Mouse (Mus musculus) forebrain, embryonic 15.5 days (tissue): ENCODE data around the gene Eif4e1b. TPM values are rescaled to one million over a fixed set of nuclear protein-coding genes. Genes with fewer than 3 reads are reported as not detected.

ENCODE experiments used
- ATAC-seq: fragments of 200-750 bp; cut with Nextera tagmentation; replicated peaks from 2 replicates; pipeline ENCODE4 v1.8.0; 2017; ENCODE audit warnings: mild to moderate bottlenecking, moderate TSS enrichment, moderate library complexity
- H3K27ac ChIP-seq: fragments of 300-500 bp; sonication (generic); replicated peaks from 2 replicates; pipeline ENCODE4 v1.5.1; 2015; ENCODE audit warnings: mild to moderate bottlenecking, inconsistent platforms
- H3K27me3 ChIP-seq: fragments of 300-500 bp; sonication (generic); 2 replicates; pipeline ENCODE4 v1.6.1; 2015; ENCODE audit warnings: inconsistent platforms
- H3K36me3 ChIP-seq: fragments of 300-500 bp; sonication (generic); 2 replicates; pipeline ENCODE4 v1.6.1; 2015; ENCODE audit warnings: mild to moderate bottlenecking, inconsistent platforms
- H3K4me1 ChIP-seq: fragments of 300-500 bp; sonication (generic); 2 replicates; pipeline ENCODE4 v1.6.1; 2015; ENCODE audit warnings: inconsistent platforms
- H3K4me2 ChIP-seq: fragments of 300-500 bp; sonication (generic); replicated peaks from 2 replicates; pipeline ENCODE4 v1.6.1; 2015; ENCODE audit warnings: mild to moderate bottlenecking, inconsistent platforms
- H3K4me3 ChIP-seq: fragments of 300-500 bp; sonication (generic); 2 replicates; pipeline ENCODE4 v1.5.1; 2015; ENCODE audit warnings: mild to moderate bottlenecking, inconsistent platforms
- H3K9ac ChIP-seq: fragments of 300-500 bp; sonication (generic); replicated peaks from 2 replicates; pipeline ENCODE4 v1.6.1; 2015; ENCODE audit warnings: mild to moderate bottlenecking, inconsistent platforms
- H3K9me3 ChIP-seq: fragments of 300-500 bp; sonication (generic); 2 replicates; pipeline ENCODE4 v1.6.1; 2016; ENCODE audit warnings: inconsistent platforms
- WGBS: fragments of 180-500 bp; shearing (Covaris S2); methylation state at CpG from one replicate; pipeline ENCODE4 v1.1.7; 2015; ENCODE audit warnings: mixed read lengths; 5-methylcytosine and 5-hydroxymethylcytosine counted together
- polyA plus RNA-seq: library from polyadenylated mRNA; unstranded; fragments of >200 nt; fragmentation: Nextera tagmentation; extraction: Ambion mirVana; gene quantifications from 2 replicates; pipeline ENCODE4 v1.2.1, GENCODE M21; 2015

The Eif4e1b gene
- polyA plus RNA-seq, 1 experiment from 2014 or later: not detected

DNA sequence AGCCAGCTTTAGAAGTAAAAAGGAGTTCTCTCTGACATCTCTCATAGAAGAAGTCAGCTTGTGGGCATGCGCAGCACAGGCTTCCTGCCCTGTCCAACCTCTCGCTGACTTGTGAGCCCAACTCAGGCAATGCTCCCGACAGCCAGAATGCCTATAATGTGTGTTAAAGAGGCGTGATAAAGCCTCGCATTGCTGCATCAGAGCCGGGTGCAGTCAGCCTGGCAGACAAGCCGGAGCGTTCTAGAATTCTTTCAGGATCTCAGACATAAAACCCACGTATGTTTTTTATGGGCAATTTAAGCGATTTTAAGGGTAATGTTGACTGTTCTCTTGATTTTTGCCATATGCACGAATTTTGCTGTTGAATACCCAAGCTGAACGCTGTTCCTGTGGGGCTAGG, 24.3 kb downstream of the Eif4e1b start:
- no peak for ATAC-seq
- 83% methylated on average over 12 of the region's 12 CpGs for WGBS

DNA sequence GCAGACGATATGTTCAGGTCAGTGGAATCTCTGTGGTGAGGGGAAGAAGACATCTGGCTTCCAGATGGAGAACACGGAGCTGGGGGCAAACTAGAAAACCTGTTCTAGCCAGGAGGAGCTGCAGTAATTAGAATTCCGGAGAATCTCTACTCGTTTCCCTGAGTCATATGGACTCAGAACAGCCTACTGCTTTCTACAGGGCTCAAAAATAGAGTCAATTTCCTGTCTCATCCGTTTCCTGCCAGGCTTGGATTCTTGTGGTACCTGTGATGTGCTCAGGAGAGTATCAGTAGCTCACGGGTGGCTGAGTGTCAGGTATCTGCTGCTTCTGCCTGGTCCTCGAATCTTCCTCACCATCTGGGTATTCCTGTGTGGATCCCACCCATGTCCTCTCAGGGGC, 27.7 kb downstream of the Eif4e1b start:
- ATAC-seq: no peak
- Histone ChIP-seq H3K4me1 (no peaks in the 10 kb centered on the region), H3K27me3 (no peaks in the 10 kb centered on the region), H3K9me3 (no peaks in the 10 kb centered on the region), H3K4me2 (no peak overlapping the region), H3K36me3 (no peaks in the 10 kb centered on the region), H3K4me3 (no peak overlapping the region), H3K9ac (no peak overlapping the region), H3K27ac (no peak overlapping the region)
- WGBS: 73% methylated on average over 7 of the region's 7 CpGs

More for the DNA sequence above, 24.3 kb downstream of the Eif4e1b start:
- no peaks in the 10 kb centered on the region for H3K27me3 ChIP-seq
- H3K27ac ChIP-seq: no peak overlapping the region
- H3K36me3 ChIP-seq: no peaks in the 10 kb centered on the region
- H3K4me3 ChIP-seq: no peak overlapping the region
- no peaks in the 10 kb centered on the region for H3K4me1 ChIP-seq
- H3K4me2 ChIP-seq: no peak overlapping the region
- no peaks in the 10 kb centered on the region for H3K9me3 ChIP-seq
- H3K9ac ChIP-seq: no peak overlapping the region

GRCm38 (mm10) chr13:54813381-54813780, 29.6 kb downstream of the Eif4e1b start:
- Histone ChIP-seq H3K36me3 (no peaks in the 10 kb centered on the region), H3K4me1 (peaks cover 6% of the 10 kb centered on the region), H3K27ac (no peak overlapping the region), H3K4me3 (no peak overlapping the region), H3K27me3 (no peaks in the 10 kb centered on the region), H3K9me3 (no peaks in the 10 kb centered on the region), H3K9ac (no peak overlapping the region), H3K4me2 (no peak overlapping the region)
- no peak for ATAC-seq
- 92% methylated on average over 9 of the region's 9 CpGs for WGBS

DNA sequence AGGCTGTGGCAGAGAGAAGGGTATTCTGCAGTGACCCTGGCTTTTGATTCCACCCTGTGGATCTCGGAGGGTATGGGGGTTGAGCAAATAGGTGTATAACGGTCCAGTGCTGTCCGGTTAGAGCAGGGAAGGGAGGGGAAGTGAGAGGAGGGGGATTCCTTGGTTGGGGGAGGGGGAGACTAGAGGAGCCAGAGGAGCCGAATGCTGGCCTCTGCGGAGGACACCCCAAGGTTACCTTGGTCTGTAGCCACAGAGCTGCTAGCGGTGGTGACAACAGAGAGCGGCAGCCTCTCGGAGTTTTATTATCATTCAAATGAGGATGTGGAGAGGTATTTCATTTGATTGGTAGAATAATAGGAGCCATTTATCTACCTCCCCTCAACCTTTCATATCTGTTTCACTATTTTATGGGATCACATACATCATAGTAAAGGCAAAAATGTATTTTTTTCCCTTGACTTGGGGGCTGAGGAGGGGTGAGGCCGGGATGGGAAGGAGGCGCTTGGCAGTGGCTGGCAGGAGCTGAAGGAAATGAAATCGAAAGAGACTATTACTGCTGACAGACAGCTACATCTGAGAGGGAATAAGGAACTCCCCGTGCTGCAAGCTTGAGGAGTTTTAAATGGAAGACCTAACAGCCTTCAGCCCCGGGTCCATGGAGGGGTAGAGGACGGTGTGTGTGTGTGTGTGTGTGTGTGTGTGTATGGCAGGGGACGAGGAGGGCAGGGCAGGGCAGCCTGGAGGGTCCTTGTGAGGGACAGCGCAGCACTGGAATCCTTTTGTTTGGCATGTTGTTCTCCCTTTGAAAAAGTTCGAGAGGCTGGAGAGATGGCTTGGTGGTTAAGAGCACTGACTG, 34.8 kb downstream of the Eif4e1b start:
- H3K27ac ChIP-seq: peak overlapping the region; percentile 70
- peaks cover 14% of the 10 kb centered on the region for H3K4me1 ChIP-seq

DNA sequence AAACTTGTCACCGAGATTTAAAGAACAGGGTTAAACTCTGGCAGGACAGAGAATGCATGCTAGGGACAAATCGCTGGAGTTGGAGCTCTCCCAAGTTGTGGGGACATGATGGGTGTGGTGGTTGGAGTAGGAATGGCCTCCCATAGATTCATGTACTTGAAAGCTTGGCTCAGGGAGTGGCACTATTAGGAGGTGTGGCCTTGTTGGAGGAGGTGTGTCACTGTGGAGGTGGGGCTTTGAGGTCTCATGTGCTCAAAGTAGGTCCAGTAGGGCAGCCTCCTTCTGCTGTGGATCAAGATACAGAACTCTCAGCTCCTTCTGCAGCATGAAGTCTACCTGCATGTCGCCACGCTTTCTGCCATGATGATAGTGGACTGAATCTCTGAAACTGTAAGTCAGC, 37.3 kb downstream of the Eif4e1b start:
- Histone ChIP-seq H3K9me3 (no peaks in the 10 kb centered on the region), H3K27ac (no peak overlapping the region), H3K4me1 (peaks cover 25% of the 10 kb centered on the region), H3K36me3 (no peaks in the 10 kb centered on the region), H3K27me3 (no peaks in the 10 kb centered on the region), H3K4me3 (no peak overlapping the region), H3K4me2 (no peak overlapping the region), H3K9ac (no peak overlapping the region)
- no peak for ATAC-seq
- WGBS: 94% methylated on average over 4 of the region's 4 CpGs

More for the DNA sequence above, 34.8 kb downstream of the Eif4e1b start:
- H3K27me3 ChIP-seq: no peaks in the 10 kb centered on the region
- WGBS: 14% methylated on average over 17 of the region's 17 CpGs
- no peak overlapping the region for H3K4me3 ChIP-seq
- H3K4me2 ChIP-seq: no peak overlapping the region; the same call in 1 of the 2 replicates
- ATAC-seq: peak; percentile 44; the same call in 1 of the 2 replicates
- H3K9ac ChIP-seq: no peak overlapping the region
- no peaks in the 10 kb centered on the region for H3K36me3 ChIP-seq
- no peaks in the 10 kb centered on the region for H3K9me3 ChIP-seq

DNA sequence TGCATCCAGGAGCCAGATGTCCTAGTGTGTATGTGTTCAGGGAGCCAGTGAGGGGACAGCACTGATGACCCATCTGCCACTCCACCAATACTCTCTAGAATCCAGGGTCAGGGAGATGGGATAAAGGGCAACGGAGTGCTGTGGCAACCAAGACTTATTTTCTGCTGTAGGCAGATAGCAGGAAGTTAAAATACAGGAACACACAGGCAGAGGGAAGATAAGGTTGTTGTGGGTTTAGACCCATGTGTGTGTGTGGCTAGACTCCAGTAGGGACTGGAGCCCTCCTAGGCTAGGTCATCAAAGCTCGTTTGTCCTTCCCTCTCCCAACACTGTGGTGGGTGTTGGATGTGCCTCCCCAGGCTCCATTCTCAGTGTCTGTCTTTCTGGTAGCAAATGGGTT, 38.1 kb downstream of the Eif4e1b start:
- no peaks in the 10 kb centered on the region for H3K27me3 ChIP-seq
- no peak overlapping the region for H3K4me3 ChIP-seq
- ATAC-seq: no peak
- H3K4me1 ChIP-seq: peaks cover 25% of the 10 kb centered on the region
- no peak overlapping the region for H3K9ac ChIP-seq
- no peak overlapping the region for H3K27ac ChIP-seq
- H3K36me3 ChIP-seq: no peaks in the 10 kb centered on the region
- no peaks in the 10 kb centered on the region for H3K9me3 ChIP-seq
- no peak overlapping the region for H3K4me2 ChIP-seq
- 83% methylated on average over 2 of the region's 2 CpGs for whole genome bisulfite sequencing

GRCm38 (mm10) chr13:54824111-54824931, 40.5 kb downstream of the Eif4e1b start:
- Histone ChIP-seq H3K9ac (no peak overlapping the region), H3K4me2 (peak overlapping the region; percentile 31), H3K36me3 (no peaks in the 10 kb centered on the region), H3K27me3 (no peaks in the 10 kb centered on the region), H3K4me1 (peaks cover 13% of the 10 kb centered on the region), H3K9me3 (no peaks in the 10 kb centered on the region), H3K27ac (peak overlapping the region; percentile 66), H3K4me3 (no peak overlapping the region)
- ATAC-seq: peak; percentile 81
- 15% methylated on average over 25 of the region's 25 CpGs for WGBS

DNA sequence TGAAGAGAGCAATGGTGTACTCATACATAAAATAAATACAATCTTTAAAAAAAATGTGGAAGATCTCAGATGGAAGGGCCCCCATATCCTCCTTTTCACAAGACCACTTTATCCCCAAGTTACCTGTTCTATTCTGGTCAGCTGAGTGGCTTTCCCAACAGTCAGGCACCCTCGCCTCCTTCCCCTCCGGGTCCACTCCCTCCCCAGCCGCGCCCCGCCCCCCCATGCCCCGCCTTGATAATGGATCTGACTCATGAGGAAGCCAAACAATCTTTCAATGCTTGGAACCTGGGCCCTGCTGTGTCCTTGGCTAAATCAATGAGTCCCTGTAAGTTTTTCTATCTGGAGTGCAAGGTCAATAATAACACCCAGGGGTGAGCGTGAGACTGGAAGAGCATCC, 44.2 kb downstream of the Eif4e1b start:
- Histone ChIP-seq H3K4me1 (peaks cover 18% of the 10 kb centered on the region), H3K4me3 (no peak overlapping the region), H3K27me3 (no peaks in the 10 kb centered on the region), H3K9me3 (no peaks in the 10 kb centered on the region), H3K27ac (no peak overlapping the region), H3K9ac (no peak overlapping the region), H3K36me3 (no peaks in the 10 kb centered on the region), H3K4me2 (no peak overlapping the region)
- ATAC-seq: no peak
- WGBS: 63% methylated on average over 7 of the region's 7 CpGs

DNA sequence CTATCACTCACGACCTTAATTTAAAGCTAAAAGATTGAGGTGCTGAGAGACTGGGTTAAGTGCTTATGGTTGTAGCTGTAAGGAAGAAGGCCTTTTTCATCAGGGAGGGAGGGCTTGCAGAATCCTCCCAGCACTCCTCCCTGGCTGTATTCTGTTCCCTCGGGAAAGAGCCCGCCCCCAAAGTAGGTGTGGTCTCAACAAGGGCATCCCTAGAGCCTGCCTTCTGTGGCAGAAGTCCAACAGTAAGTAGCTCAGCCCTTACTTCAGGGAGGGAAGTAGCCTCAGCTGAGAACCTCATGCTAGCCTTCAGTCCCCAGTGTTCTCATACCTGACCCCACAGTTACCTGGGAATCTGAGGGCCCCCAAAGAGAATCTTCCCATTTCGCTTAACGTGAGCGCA, 44.7 kb downstream of the Eif4e1b start:
- no peak overlapping the region for H3K9ac ChIP-seq
- H3K27me3 ChIP-seq: no peaks in the 10 kb centered on the region
- no peaks in the 10 kb centered on the region for H3K36me3 ChIP-seq
- peaks cover 18% of the 10 kb centered on the region for H3K4me1 ChIP-seq
- no peak overlapping the region for H3K27ac ChIP-seq
- no peaks in the 10 kb centered on the region for H3K9me3 ChIP-seq
- ATAC-seq: no peak
- H3K4me2 ChIP-seq: no peak overlapping the region
- no peak overlapping the region for H3K4me3 ChIP-seq
- 61% methylated on average over 6 of the region's 6 CpGs for WGBS

DNA sequence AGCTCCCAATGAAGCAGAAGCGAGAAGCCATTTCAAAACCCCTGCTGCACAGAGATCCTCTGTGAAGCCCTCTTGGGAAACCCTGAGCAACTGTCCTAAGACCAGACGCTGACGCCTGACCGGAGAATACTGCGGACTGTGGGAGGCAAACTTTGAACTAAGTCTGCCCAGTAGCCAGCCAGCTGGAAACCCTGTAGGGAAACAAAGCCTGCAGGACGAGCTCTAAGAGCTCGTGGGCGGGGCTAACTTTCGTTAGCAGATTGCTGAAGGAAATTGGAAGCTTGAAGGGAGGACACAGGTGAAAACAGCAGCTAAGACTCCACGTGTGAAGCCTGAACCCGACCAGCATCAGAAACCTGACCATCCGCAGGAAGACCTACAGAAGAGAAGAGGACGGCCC, 45.7 kb downstream of the Eif4e1b start:
- no peak for ATAC-seq
- WGBS: 4% methylated on average over 13 of the region's 13 CpGs
- Histone ChIP-seq H3K4me3 (0 out of 2 replicates have a peak overlapping the region, but pooled peaks have one; percentile 0), H3K9me3 (no peaks in the 10 kb centered on the region), H3K36me3 (no peaks in the 10 kb centered on the region), H3K4me1 (peaks cover 13% of the 10 kb centered on the region), H3K9ac (no peak overlapping the region), H3K27me3 (no peaks in the 10 kb centered on the region), H3K27ac (no peak overlapping the region), H3K4me2 (peak overlapping the region; percentile 21)

GRCm38 (mm10) chr13:54836351-54837030, 52.7 kb downstream of the Eif4e1b start:
- H3K27me3 ChIP-seq: no peaks in the 10 kb centered on the region
- peaks cover 29% of the 10 kb centered on the region for H3K4me1 ChIP-seq
- H3K4me2 ChIP-seq: no peak overlapping the region
- 65% methylated on average over 14 of the region's 14 CpGs for WGBS
- H3K9ac ChIP-seq: no peak overlapping the region
- peak overlapping the region; percentile 60 for H3K27ac ChIP-seq
- H3K36me3 ChIP-seq: no peaks in the 10 kb centered on the region
- H3K4me3 ChIP-seq: no peak overlapping the region
- H3K9me3 ChIP-seq: no peaks in the 10 kb centered on the region
- no peak for ATAC-seq

DNA sequence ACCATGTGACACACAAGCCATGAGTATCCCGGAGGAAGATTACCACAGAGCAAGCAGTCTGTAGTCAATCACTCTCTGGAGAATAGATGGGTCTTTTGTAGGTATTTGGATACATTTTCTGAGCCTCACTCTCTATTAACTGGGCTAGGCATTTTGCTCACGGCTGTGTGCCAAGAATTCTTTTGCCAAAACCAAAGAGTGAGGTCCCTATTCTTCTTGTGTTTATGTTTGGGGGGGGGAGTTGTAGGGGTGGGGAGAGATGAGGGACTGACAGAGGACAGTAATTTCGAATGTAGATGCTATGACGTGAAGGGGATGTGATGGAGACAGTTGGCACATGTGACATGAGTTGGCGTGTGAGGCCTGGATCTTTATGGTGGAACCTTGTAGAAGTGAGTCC, 53.3 kb downstream of the Eif4e1b start:
- Histone ChIP-seq H3K4me1 (peaks cover 29% of the 10 kb centered on the region), H3K27me3 (no peaks in the 10 kb centered on the region), H3K9ac (no peak overlapping the region), H3K36me3 (no peaks in the 10 kb centered on the region), H3K27ac (peak overlapping the region; percentile 60), H3K4me3 (no peak overlapping the region), H3K4me2 (no peak overlapping the region), H3K9me3 (no peaks in the 10 kb centered on the region)
- 40% methylated on average over 5 of the region's 5 CpGs for WGBS
- ATAC-seq: 0 out of 2 replicates have a peak, but pooled peaks have one; percentile 43
